Mouse (Mus musculus): Measurements from ENCODE around the gene Wnt9a. TPM values are rescaled to one million over a fixed set of nuclear protein-coding genes. Genes with fewer than 3 reads are reported as not detected.

Wnt9a gene
- total RNA-seq, 2 experiments from 2014 or later, result 11.1 to 11.8 TPM

Small RNAs within 50 kb of the gene (microRNA-seq; reads per million reads assigned to microRNA genes)
- 0 reads per million in 2 experiments for gene Gm24756

Other genes starting within 250 kb of the Wnt9a start
- gene Obscn, start 170.5 kb upstream of the Wnt9a start, total RNA-seq (2021), result 100 to 1,000 TPM; 664 to 666 TPM
- gene Iba57, start 143.2 kb upstream of the Wnt9a start, total RNA-seq (2021), result 10 to 100 TPM in 1 of 2 experiments, 1 to 10 TPM in 1; 9.4 to 10.6 TPM
- 1 to 10 TPM in 1 of 2 experiments, under 1 TPM in 1; 0.78 to 1.2 TPM for gene Gjc2, start 123.7 kb upstream of the Wnt9a start, total RNA-seq (2021)
- gene Guk1, start 114.7 kb upstream of the Wnt9a start, total RNA-seq (2021), result 10 to 100 TPM; 20.8 to 22.0 TPM
- gene Mrpl55, start 104.4 kb upstream of the Wnt9a start, total RNA-seq (2021), result 10 to 100 TPM; 36.7 to 38.0 TPM
- 1 to 10 TPM; 6.1 to 6.3 TPM for gene 2310033P09Rik, start 98.6 kb upstream of the Wnt9a start, total RNA-seq (2021)
- 100 to 1,000 TPM; 222 to 228 TPM for gene Arf1, start 78.7 kb upstream of the Wnt9a start, total RNA-seq (2021)
- not detected for gene Wnt3a, start 16.2 kb upstream of the Wnt9a start, total RNA-seq (2021)
- not detected for gene Prss38, start 68.7 kb downstream of the Wnt9a start, total RNA-seq (2021)
- gene Jmjd4, start 143.1 kb downstream of the Wnt9a start, total RNA-seq (2021), result 1 to 10 TPM; 7.9 to 8.2 TPM
- gene Snap47, start 144.3 kb downstream of the Wnt9a start, total RNA-seq (2021), result 10 to 100 TPM; 25.8 to 28.0 TPM
- 1 to 10 TPM; 4.1 to 4.2 TPM for gene Zfp867, start 165.5 kb downstream of the Wnt9a start, total RNA-seq (2021)
- 10 to 100 TPM; 14.5 to 14.9 TPM for gene Zkscan17, start 219.8 kb downstream of the Wnt9a start, total RNA-seq (2021)
- under 1 TPM; 0.28 to 0.45 TPM for gene Nlrp3, start 234.6 kb downstream of the Wnt9a start, total RNA-seq (2021)

All from gastrocnemius, postnatal 10 days (tissue).